Mouse (Mus musculus): ENCODE results near the gene Dnajc3.

GRCm38 (mm10) chr14:119003320-119003719, 65.5 kb downstream of the Dnajc3 start:
- TF ChIP-seq POLR2A (IDR thresholded peaks at IDR 0.05; ENCODE audit: borderline replicate concordance, extremely low read depth, insufficient read depth, insufficient read length, poor library complexity, severe bottlenecking) (no peak), CTCF (IDR thresholded peaks at IDR 0.05; ENCODE audit: borderline replicate concordance, extremely low read depth, insufficient read depth, insufficient read length) (peak; percentile 52; the same call in 1 of the 2 replicates)
